9 mouse cellular contexts compared by ENCODE assay signal in genomic region chr9:64084231-64084630, GRCm38 (mm10). TPM values are rescaled to one million over a fixed set of nuclear protein-coding genes. Genes with fewer than 3 reads are reported as not detected.
DNase-seq lines count a peak whose midpoint lies in the region; ATAC-seq and TF ChIP-seq lines count a peak whose summit lies in the region.
"Had no signal": no experiment of that assay in that cellular context is flagged by ENCODE, and none has a peak within 500 bp of the region (broad histone marks: within the 10 kb centered on the region; RNA-seq: fewer than 3 reads in every experiment).

No protein-coding gene starts in this region.

- TF ChIP-seq POLR2A in testis, adult 2 months (IDR thresholded peaks at IDR 0.05; ENCODE audit: control insufficient read depth, low read depth, low read length), result no peak

- no peak for ATAC-seq in intestine, embryonic 15.5 days
- peak; percentile 35; the same call in 1 of the 2 replicates for ATAC-seq in liver, postnatal 0 days

- 37% methylated on average over 7 of the region's 7 CpGs for WGBS in intestine, embryonic 15.5 days
- WGBS in liver, postnatal 0 days (ENCODE audit: insufficient replicate concordance), result 45% methylated on average over 7 of the region's 7 CpGs

- no peaks in the 10 kb centered on the region for H3K36me3 ChIP-seq in intestine, embryonic 15.5 days
- no peaks in the 10 kb centered on the region for H3K36me3 ChIP-seq in liver, postnatal 0 days (replicated peaks; ENCODE audit: insufficient read depth, low read length)
- no peaks in the 10 kb centered on the region for H3K36me3 ChIP-seq in testis, adult 2 months (ENCODE audit: control insufficient read depth, insufficient read depth, low read length)

- no peak for TF ChIP-seq EP300 in liver, postnatal 0 days (IDR thresholded peaks at IDR 0.05; ENCODE audit: low read depth)

- peak overlapping the region; percentile 51; the same call in 1 of the 2 replicates for H3K4me3 ChIP-seq in layer of hippocampus, adult 2 months
- peak overlapping the region; percentile 70 for H3K4me3 ChIP-seq in gastrocnemius, adult 2 months
- peak overlapping the region; percentile 45 for H3K4me3 ChIP-seq in intestine, embryonic 15.5 days (replicated peaks)
- peak overlapping the region; percentile 45 for H3K4me3 ChIP-seq in liver, postnatal 0 days (ENCODE audit: low read depth, low read length)
- H3K4me3 ChIP-seq in testis, adult 2 months (ENCODE audit: control insufficient read depth, low read depth, low read length), result no peak overlapping the region; the same call in 1 of the 2 replicates

- peak overlapping the region; percentile 91 for H3K4me2 ChIP-seq in intestine, embryonic 15.5 days (replicated peaks)
- peak overlapping the region; percentile 83 for H3K4me2 ChIP-seq in liver, postnatal 0 days (ENCODE audit: low read depth, low read length)

- peaks cover 47% of the 10 kb centered on the region for H3K4me1 ChIP-seq in intestine, embryonic 15.5 days (replicated peaks)
- H3K4me1 ChIP-seq in liver, postnatal 0 days (ENCODE audit: insufficient read depth), result peaks cover 37% of the 10 kb centered on the region
- peaks cover 11% of the 10 kb centered on the region for H3K4me1 ChIP-seq in testis, adult 2 months (ENCODE audit: control insufficient read depth, insufficient read depth, low read length)

- H3K9me3 ChIP-seq in intestine, embryonic 15.5 days, result no peaks in the 10 kb centered on the region
- H3K9me3 ChIP-seq in liver, postnatal 0 days (ENCODE audit: low read length), result no peaks in the 10 kb centered on the region

- no peak overlapping the region for H3K27ac ChIP-seq in layer of hippocampus, adult 2 months
- peak overlapping the region; percentile 74 for H3K27ac ChIP-seq in gastrocnemius, adult 2 months
- H3K27ac ChIP-seq in intestine, embryonic 15.5 days, result peak overlapping the region; percentile 93
- H3K27ac ChIP-seq in liver, postnatal 0 days (ENCODE audit: low read depth), result peak overlapping the region; percentile 83
- peak overlapping the region; percentile 26; the same call in 1 of the 2 replicates for H3K27ac ChIP-seq in testis, adult 2 months (ENCODE audit: control insufficient read depth, insufficient read depth, low read depth, low read length)

- DNase-seq in layer of hippocampus, adult 2 months (ENCODE audit: low spot score in 2 of 2), result no peak
- no peak for DNase-seq in layer of hippocampus, adult 9-10 months (ENCODE audit: low spot score)
- peak; percentile 61 for DNase-seq in gastrocnemius, adult 2 months
- DNase-seq in liver, postnatal 0 days, result no peak
- no peak for DNase-seq in layer of hippocampus, adult 18-20 months (ENCODE audit: low spot score in 2 of 2)
- DNase-seq in cerebellum, adult 11-12 months, result no peak

- intact Hi-C loops in gastrocnemius, adult 2 months (cut with DNase I), result no loop called here

- TF ChIP-seq CTCF in layer of hippocampus, adult 2 months (conservative IDR thresholded peaks at IDR 0.05), result no peak
- no peak for TF ChIP-seq CTCF in gastrocnemius, adult 2 months (IDR thresholded peaks at IDR 0.05)
- TF ChIP-seq CTCF in liver, postnatal 0 days (IDR thresholded peaks at IDR 0.05; ENCODE audit: low read depth), result no peak
- TF ChIP-seq CTCF in testis, adult 2 months (IDR thresholded peaks at IDR 0.05; ENCODE audit: control insufficient read depth, insufficient read depth, insufficient replicate concordance, low read depth, low read length), result no peak

- no peaks in the 10 kb centered on the region for H3K27me3 ChIP-seq in intestine, embryonic 15.5 days (replicated peaks)
- no peaks in the 10 kb centered on the region for H3K27me3 ChIP-seq in liver, postnatal 0 days (ENCODE audit: insufficient read depth, low read length)
- no peaks in the 10 kb centered on the region for H3K27me3 ChIP-seq in testis, adult 2 months (ENCODE audit: control insufficient read depth, insufficient read depth, low read length)

- peak overlapping the region; percentile 66 for H3K9ac ChIP-seq in intestine, embryonic 15.5 days
- peak overlapping the region; percentile 63 for H3K9ac ChIP-seq in liver, postnatal 0 days (replicated peaks)

RNA-seq across cellular contexts. Expression of gene Lctl, which starts 32.7 kb away (rescaled TPM):
- not detected for total RNA-seq in layer of hippocampus, adult 2 months (2021)
- total RNA-seq in gastrocnemius, adult 2 months (2021), result under 1 TPM in 1 of 2 experiments, not detected in 1; 0.28 TPM
- polyA plus RNA-seq in intestine, embryonic 15.5 days (2015; fragmentation: Nextera tagmentation; extraction: Ambion mirVana), result 0.13 and 0.15 TPM in 2 replicates
- polyA plus RNA-seq in liver, postnatal 0 days (2015; fragmentation: Nextera tagmentation; extraction: Ambion mirVana), result not detected in 2 replicates
- 0.17 and 0.49 TPM in 2 replicates for polyA plus RNA-seq in testis, adult 2 months (2012; rRNA removed)
- total RNA-seq in layer of hippocampus, adult 18-20 months (2021), result not detected
- total RNA-seq: hematopoietic stem cell, adult 5-6 weeks had no signal
